Mouse (Mus musculus) ovary, adult 18-20 months (tissue): ENCODE data around the gene Golga1.
"Not testable (repeated sequence)": the region's sequence is repeated elsewhere in the genome, so short reads cannot be mapped to it uniquely, and the experiment has no call there.

Experiments
- DNase-seq: peaks from one replicate; pipeline ENCODE4 v3.0.0; 2022; ENCODE audit warnings: low spot score, mixed read lengths

Golga1 gene

GRCm38 (mm10) chr2:39065400-39065987 is at the start of gene Golga1:
TSS of gene Golga1 (minus strand) at chr2:39065541.
- DNase-seq: peak; percentile 90

GRCm38 (mm10) chr2:39114093-39114492 is 48.8 kb upstream of the Golga1 start:
- no peak for DNase-seq

GRCm38 (mm10) chr2:39110514-39110913 is 45.2 kb upstream of the Golga1 start:
- DNase-seq: no peak

- not testable (repeated sequence) for DNase-seq
These were observed 44.4 kb upstream of the Golga1 start for GRCm38 (mm10) chr2:39109712-39110111.

- DNase-seq: not testable (repeated sequence)
These were observed 34.6 kb upstream of the Golga1 start for GRCm38 (mm10) chr2:39099951-39100350.

GRCm38 (mm10) chr2:39097993-39098392 is 32.7 kb upstream of the Golga1 start:
- DNase-seq: no peak

- DNase-seq: no peak
These were observed 26.6 kb upstream of the Golga1 start for GRCm38 (mm10) chr2:39091966-39092365.

- DNase-seq: no peak
These were observed 17.4 kb upstream of the Golga1 start for GRCm38 (mm10) chr2:39082706-39083105.

- DNase-seq: no peak
These were observed 5.3 kb upstream of the Golga1 start for GRCm38 (mm10) chr2:39070666-39071065.

- no peak for DNase-seq
These were observed 3.8 kb upstream of the Golga1 start for GRCm38 (mm10) chr2:39069096-39069495.

GRCm38 (mm10) chr2:39064687-39065399 is 498 bp downstream of the Golga1 start:
- no peak for DNase-seq

- DNase-seq: no peak
These were observed 16.8 kb downstream of the Golga1 start for GRCm38 (mm10) chr2:39048515-39048914.

- DNase-seq: no peak
These were observed 25.1 kb downstream of the Golga1 start for GRCm38 (mm10) chr2:39040215-39040614.

GRCm38 (mm10) chr2:39031611-39032010 is 33.7 kb downstream of the Golga1 start:
- DNase-seq: no peak

- no peak for DNase-seq
These were observed 45.3 kb downstream of the Golga1 start for GRCm38 (mm10) chr2:39020004-39020403.

GRCm38 (mm10) chr2:39016581-39016980 is 48.8 kb downstream of the Golga1 start:
- no peak for DNase-seq

- DNase-seq: no peak
These were observed 52.5 kb downstream of the Golga1 start for GRCm38 (mm10) chr2:39012768-39013279.

- no peak for DNase-seq
These were observed 53.4 kb downstream of the Golga1 start for GRCm38 (mm10) chr2:39011971-39012370.

- no peak for DNase-seq
These were observed 54.1 kb downstream of the Golga1 start for GRCm38 (mm10) chr2:39011264-39011663.

- DNase-seq: not testable (repeated sequence)
These were observed 55.2 kb downstream of the Golga1 start for GRCm38 (mm10) chr2:39010144-39010543.

GRCm38 (mm10) chr2:39008954-39009365 is 56.4 kb downstream of the Golga1 start:
- DNase-seq: no peak

GRCm38 (mm10) chr2:39008350-39008851 is 56.9 kb downstream of the Golga1 start:
- DNase-seq: peak; percentile 28

- DNase-seq: peak; percentile 89
These were observed 57.5 kb downstream of the Golga1 start for GRCm38 (mm10) chr2:39007865-39008264.
